Mouse (Mus musculus) c-Kit-negative CD71-positive TER-119-positive erythroid progenitor cells, embryonic 14.5 days (primary cell): ENCODE results near the gene Vps39.

Experiments used
- DNase-seq: peaks from one replicate; pipeline ENCODE4 v3.0.0-alpha.2; 2013; ENCODE audit warnings: low read depth, low spot score

The Vps39 gene

DNA sequence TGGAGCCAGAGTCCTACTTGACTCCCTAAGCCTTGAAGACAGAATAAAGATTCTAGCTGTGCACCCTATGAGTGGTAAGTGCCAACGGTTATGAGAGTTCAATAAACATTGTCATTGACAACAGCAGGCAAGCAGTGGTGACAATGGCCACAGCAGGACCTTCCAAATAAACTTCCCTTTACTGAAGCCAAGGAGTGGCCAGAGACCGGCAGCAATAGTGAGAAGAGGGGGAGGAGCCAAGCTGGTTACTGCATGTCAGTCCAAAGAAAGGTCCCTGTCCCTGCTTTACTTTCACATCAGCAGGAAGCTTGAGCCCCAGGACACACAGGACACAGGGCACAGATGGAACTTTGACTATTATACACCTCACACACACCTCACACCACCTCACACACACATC lies 56.8 kb downstream of the Vps39 start:
- DNase-seq: no peak

GRCm38 (mm10) chr2:120291471-120292078 lies 61.4 kb downstream of the Vps39 start:
- no peak for DNase-seq

GRCm38 (mm10) chr2:120288995-120289394 lies 63.9 kb downstream of the Vps39 start, which contains the start of gene Pla2g4d:
Pla2g4d (minus strand) TSS chr2:120289197.
- DNase-seq: no peak

DNA sequence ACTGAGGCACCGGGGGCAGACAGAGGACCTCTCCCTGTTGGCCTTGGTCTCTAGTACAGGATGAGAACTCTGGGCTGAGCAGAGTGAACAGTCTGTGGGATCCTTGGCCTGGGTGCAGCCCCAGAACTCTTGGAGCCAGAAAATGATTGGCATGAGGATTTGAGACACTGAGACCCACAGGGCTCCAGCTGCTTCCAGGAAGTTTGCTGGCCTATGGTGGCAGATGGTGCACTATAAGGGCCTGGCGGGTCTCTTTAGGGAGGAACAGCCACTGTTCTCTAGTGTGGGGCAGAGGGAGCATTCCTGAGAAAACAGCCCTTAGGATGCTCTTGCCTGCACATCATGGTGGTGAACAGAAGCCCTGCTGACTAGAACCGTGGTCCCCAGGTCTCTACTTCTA lies 64.5 kb downstream of the Vps39 start:
- no peak for DNase-seq

GRCm38 (mm10) chr2:120285639-120286038 lies 67.3 kb downstream of the Vps39 start:
- no peak for DNase-seq

DNA sequence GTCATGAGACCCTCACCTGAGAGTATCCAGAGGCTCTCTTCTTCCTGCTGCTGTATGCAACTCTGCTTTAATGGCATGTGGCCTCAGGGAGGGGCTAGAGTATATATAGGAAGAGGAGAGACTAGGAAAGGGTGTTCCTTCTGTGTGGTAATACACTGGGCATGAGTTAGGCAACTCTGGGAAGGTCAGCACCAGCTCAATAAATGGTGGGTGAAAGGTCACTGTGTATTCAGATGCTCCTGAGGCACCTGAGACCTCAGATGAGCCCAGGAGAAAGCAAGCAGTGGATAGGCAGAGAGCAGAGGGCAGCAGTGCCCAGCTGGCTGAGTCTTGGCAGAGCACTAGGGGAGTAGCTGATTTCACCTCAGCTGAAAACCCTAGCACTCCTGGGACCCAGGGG lies 68.2 kb downstream of the Vps39 start:
- DNase-seq: no peak

DNA sequence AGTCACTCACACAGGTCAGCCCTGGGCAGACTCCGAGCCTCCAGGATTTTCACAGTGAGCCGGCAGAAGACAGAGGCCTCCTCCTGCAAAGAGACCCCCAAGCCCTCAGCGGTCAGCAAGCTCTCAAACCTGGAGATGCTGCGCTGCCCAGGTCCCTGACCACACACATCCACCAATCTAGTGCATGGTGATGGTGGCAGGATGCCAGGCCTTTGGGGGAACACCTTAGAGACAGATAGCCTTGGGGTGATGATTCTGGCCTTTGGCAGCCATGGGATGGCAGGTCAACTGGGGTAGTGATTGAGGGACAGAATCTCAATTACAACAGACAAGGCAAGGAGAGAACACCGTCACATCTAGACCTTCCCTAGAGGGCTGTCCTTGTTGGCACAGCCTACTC lies 68.8 kb downstream of the Vps39 start:
- no peak for DNase-seq

DNA sequence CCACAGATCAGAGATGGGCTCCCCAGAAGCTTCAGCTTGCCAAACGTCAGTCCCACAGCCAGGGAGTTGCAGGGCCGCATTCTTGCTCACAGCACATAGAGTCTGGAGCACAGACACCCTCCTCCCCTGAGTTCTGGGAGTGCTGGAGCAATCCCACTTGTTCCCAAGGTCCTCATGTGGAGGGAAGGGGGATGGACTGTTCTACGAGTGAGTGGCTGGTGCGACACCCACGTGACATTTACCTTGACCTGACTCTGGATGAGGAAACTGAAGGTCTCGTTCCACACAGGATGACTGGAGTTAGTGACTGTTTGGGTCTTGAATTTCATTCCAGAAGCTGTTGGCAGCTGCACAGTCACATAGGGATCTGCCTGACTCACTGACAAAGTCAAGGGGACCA lies 69.4 kb downstream of the Vps39 start:
- no peak for DNase-seq

DNA sequence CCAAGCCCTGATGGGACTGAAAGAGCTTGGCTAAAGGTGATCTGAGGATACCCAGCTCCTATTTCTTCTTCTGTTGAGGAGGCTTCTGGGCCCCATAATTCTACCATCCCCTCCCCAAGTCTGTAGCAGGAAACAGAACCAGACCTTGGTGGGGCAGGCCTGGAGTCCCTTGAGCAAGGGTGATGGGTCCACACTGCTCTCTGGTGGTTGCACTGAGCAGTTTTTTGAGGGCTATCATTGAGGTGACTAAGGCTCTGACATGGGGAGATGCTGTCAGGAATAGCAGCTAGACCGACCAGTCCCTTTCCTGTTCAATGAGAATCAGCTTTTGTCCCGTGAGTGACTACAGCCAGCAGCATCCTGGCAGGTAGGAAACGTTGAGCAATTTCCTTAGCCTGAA lies 71.7 kb downstream of the Vps39 start:
- DNase-seq: no peak

DNA sequence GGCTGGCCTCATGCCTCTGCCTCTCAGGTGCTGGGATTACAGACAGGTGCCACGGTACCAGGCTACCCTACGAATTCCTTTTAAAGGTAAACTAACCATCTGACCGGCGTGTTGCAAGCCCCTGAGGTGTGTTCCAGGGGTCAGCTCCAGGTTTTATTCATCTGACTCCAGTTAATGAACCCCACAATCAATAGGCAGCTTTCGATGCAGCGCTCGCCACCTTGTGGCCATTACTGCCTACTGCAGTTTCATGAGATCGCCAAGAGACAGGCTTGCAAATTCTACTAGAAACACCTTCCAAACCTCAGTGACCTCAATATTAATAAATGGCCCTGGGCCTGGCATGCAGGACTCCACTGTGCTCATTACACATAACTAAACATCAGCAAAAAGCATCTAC lies 73.0 kb downstream of the Vps39 start:
- peak; percentile 15 for DNase-seq

- no peak for DNase-seq
These were observed 76.0 kb downstream of the Vps39 start for GRCm38 (mm10) chr2:120276951-120277350.

- no peak for DNase-seq
These were observed 84.3 kb downstream of the Vps39 start for GRCm38 (mm10) chr2:120268635-120269034.
